Mouse (Mus musculus) embryo, embryonic 10 days (tissue): ENCODE measurements around the gene Mnd1.

Experiments
- DNase-seq: peaks from one replicate; pipeline ENCODE4 v3.0.0-alpha.2; 2015; ENCODE audit warnings: low spot score

Gene Mnd1

DNA sequence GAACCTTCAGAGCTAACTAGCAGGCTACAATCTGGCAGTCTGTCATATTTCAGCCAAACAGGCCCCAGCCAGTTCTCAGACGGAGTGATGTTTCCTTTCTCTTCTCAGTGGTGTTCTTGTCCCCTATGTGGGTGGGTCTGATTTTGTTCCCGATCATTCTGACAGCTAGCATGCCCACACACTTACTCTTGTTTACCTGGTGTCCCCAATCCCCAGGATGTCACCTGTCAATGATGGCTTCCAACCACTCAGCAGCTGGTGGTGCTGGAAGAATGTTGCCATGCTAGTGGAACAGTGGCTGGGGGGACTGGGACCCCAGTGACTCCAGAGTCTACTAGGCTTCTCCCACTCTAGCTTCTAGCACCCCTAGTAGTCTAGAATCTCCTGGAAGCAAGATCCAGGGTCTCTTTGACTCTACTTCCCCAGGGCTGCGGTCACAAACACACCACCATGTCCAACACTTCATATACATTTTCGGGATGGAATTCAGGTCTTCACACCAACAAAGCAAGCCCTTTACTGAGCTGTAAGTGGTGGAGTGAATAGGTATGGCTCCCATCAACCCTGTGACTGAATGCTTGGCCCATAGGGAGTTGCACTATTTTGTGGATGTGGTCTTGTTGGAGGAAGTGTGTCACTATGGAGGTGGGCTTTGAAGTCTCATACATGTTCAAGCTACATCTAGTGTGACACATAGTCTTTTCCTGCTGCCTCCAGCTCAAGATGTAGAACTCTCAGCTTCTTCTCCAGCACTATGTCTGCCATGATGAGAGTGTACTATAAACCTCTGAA lies 2.2 kb upstream of the Mnd1 start:
- no peak for DNase-seq

DNA sequence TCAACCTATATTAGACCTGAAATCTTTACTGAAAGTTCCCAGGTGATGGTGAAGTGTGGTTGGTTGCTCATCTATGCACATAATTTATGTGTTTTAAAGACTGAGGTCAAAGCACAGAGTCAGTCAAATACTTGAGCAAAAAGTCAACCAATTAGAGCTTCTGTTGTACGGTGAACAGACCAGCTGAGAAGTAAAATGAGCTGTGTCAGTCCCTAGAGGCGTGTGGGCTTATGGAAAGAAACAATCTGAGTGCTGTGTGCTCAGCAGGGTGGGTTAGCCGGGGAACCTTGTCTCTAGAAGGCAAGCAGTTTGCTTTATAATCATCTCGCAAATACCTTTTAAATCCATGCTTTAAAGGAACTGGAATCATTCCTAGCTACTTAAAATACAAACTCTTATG lies 1.4 kb upstream of the Mnd1 start:
- peak; percentile 18 for DNase-seq

DNA sequence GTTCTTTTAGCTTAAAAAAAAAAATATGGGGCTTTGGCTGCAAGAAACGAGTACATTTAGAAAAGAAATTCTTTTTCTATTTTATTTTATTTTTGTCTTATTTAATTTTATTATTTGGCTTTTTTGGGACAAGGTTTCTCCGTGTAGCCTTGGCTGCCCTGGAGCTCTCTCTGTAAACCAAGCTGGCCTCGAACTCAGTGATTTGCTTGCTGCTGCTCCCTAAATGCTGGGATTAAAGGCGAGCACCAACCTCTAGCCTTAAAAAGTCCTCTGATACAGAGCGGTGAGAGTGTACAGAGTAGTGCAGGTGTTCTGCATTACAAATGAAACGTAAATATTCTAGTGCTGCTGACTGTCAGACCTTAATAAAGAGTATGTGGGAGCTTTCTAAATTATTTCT lies 519 bp upstream of the Mnd1 start:
- no peak for DNase-seq

DNA sequence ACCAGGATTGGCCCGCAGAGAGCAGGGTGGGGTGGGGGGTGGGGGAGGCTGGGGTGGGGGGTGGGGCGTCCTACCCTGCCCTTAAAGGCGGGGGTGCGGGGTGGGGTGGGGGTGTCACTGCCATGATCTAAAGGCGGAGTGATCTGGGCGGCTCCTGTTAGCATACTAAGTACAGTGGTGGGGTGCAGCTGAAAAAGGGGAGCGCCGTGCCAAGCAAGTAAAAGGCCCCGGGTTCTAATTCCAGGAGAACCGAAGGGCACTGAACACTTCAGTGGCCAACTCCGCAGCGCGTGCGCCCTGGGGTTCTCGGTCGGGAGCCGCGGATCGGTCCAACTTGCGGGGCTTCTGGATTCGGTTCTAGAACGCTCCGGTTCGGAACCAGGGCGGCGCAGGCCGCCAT lies 440 bp downstream of the Mnd1 start:
- no peak for DNase-seq

DNA sequence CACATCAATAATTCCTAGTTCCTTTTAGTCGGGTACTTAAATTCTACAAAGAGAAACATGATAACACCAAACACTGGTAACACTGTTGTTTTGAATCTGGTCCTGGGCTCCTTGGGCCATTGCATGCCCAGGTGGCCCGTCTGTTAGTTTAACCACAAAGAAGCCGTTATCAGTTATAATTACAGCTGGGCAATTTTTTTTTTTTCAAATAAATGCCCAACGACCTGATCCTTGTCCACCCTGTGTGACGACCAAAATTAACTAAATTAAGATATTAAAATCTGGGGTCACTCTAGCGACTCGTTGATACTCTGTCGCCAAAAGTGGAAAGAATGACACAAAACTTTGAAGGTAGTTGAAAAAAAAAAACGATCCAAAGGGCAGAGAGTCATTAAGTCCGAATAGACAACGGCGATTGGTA lies 855 bp downstream of the Mnd1 start:
- no peak for DNase-seq

DNA sequence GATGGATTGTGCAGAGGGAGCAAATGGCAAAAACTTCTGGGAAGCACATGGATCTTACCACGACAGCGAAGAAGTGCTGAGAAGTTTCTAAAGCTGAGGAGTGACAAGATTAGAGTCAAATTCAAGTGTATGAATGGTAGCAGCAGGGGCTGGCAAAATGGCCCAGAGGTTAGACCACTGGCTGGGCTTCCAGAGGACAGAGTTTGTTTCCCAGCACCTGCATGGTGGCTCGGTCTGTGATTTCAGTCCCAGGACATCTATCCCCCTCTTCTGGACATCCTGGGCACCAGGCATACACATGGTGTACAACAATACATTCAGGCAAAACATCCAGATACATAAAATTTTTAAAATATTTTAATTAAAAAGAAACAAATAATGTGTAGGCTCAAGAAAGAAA lies 5.8 kb downstream of the Mnd1 start:
- DNase-seq = no peak

DNA sequence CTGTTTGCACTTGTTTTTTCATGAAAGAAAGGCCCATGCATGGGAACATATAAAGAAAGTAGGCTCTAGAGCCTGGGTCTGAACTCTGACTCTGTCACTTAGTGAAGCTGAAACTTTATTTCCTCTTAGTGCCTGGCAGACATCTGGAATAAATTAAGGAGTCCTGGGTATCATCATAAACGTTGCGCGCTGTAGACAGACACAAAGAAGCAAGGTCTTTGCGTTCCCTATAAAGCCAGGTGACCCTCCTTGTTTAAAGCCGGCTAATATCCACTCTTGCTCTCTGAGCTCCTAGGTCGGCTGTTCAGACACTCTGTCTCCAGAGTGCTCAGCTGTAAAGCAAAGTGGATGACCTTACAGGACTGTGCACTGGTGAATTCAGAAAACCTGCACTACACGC lies 14.6 kb downstream of the Mnd1 start:
- DNase-seq = peak; percentile 58

DNA sequence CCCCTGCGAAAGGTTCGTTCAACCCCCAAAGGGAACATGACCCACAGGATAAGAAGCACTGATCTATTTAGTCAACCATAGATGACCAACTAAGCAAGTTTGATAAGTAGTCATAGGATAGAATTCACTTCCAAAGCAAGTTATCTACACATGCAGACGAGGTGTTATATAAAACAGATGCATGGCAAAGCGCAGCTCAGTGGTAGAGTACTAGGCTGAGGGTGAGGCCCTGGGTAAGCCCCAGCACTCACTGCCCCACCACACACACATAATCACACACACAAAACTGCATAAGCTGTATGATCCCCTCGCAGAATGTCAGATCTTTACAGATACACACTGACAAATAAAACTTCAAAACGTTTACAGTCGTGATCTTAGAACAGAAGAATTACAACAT lies 19.1 kb downstream of the Mnd1 start:
- no peak for DNase-seq

DNA sequence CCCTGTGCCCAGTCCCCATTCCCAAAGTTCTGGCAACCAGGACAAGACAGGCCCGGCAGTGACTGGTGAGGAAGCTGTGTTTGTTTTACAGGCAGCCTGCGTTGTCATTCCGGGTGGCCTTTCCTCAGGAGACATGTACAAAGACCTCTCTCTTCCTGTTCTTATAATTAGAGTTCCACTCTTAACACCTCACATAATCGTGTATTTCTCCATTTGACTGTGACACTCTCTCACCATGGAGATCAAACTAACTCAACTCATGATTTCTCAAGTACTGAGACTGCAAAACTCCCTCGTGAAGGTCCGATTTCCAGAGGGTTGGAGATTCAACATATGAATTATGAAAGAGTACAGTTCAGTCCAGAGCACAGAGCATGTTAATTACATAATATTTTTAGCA lies 19.7 kb downstream of the Mnd1 start:
- no peak for DNase-seq

DNA sequence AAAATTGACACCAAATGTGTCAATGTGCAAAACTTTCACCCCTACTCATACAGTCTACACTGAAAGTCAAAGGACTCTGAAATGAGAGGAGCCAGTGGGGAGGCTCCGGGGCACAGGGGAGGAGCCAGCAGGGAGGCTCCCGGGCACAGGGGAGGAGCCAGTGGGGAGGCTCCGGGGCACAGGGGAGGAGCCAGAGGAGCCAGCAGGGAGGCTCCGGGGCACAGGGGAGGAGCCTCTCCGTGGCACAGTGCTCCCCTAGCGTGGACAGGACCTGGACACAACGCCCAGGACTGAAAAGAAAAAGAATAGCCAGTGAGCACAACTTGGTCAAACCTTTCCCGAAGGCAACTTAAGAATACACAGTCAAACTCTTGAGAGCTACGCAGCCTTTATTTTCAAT lies 20.2 kb downstream of the Mnd1 start:
- DNase-seq = peak; percentile 35

DNA sequence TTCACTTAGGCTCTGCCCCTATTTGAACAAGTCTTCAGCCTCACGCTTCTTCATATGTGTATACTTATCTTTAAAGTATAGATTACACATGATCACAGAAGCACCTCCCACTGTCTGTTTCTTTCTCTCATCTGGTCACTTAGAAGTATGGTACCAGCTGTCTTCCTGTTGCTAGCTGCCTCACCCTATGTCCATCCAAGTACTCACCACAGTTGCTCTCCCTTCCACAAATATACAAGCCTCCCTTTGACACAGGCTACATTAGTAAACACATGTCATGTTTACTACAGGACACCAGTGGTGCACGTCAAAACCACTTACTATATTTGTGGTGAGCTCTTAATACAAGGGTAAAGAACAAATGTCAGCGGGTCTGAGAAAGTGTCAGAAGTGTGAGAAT lies 24.2 kb downstream of the Mnd1 start:
- no peak for DNase-seq

DNA sequence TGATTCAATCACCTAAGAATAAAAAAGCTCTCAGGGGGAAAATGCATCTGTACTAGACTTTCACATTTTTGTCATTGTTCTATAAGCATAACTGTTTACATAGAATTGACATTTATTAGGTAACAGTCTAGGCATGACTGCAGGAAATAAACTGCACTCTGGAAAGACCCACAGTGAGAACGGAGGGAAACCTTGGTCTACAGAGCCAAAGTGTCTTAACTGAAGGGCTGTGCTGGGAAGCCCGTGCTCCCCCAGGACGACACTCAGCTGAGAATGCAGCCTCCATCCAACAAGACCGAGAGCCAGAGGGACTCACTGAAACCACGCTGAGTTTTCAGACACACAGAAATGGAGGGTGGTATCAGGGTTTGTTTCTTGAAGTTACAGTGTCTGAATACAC lies 24.8 kb downstream of the Mnd1 start:
- DNase-seq = peak; percentile 6

DNA sequence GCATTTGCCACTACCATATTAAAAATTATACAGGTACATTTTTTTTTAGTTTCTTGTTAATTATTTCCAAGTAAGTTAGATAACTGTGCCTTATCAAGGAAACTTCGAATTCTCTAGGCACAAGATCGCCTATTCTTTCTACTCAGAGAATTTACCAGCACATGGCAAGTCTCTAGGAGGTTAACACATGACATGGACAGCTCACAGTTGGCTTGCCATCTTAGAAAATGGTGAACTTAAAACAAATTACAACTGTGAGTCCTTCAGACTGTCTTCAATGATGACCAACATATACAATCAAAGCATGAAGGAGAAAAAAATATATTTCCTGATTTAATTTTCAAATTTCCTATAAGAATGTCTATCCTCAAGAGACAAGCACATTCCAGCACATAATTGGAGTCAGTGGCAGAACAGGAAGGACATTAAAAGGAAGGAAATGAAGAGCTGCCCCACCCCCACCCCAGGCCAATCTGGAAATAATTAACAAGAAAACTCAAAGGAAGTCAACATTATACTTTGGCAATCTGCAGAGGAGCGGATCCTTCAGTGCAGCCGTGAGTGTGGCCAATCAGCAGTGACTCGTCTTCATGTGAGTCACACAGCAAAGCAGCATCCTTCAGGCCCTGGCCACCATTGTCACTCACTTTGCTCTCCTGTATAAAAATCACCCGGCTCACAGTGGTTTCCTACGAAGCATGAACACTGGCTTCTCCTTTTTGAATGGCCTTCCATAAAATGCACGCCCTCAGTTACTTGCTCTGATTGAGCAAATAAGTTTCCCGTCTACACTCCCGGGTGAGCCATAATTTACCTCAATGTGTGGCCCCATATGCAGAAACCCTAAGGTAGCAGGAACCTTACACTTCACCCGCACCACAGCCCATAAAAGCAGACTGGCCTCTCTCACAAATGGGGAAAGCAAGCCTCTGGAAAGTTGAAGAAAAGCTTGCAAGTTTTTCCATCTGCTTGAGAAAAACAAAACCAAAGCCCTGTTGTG lies 26.4 kb downstream of the Mnd1 start:
- DNase-seq = peak; percentile 37

DNA sequence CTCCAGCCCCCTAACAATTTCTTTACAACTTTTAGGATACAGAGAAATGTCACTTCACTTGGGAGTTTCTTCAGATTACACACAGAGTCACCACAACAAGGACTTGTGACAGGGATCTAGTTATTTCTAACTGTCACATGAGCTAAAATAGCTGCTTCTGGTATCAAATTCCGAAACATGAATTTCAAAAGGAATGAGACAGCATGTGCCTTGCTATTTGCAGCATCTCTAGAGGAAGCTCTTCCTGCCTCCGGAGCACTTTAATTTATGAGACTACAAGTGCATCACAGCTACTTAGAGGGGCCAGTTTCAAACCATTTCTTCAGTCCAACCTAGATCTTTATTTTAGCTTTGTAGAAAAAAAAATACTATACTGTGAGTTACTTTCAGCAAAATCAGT lies 28.2 kb downstream of the Mnd1 start:
- peak; percentile 2 for DNase-seq

DNA sequence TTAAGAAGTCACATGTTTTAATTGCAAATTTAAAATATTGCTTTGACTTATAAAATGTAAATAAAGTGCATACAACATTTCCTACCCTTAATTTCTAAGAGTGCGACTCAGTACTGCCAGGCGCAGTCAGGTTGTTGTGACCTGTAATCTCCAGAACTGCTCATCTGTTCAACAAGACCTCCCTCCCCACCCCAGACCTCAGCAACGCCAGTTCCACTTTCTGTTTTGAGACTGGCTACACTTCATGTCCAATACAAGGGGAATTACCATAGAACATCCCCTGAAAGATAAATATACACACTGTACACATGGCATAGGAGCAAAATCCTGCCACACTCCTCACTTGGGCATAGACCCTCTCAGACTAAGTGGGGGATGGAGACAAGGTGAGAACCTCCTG lies 28.9 kb downstream of the Mnd1 start:
- no peak for DNase-seq

DNA sequence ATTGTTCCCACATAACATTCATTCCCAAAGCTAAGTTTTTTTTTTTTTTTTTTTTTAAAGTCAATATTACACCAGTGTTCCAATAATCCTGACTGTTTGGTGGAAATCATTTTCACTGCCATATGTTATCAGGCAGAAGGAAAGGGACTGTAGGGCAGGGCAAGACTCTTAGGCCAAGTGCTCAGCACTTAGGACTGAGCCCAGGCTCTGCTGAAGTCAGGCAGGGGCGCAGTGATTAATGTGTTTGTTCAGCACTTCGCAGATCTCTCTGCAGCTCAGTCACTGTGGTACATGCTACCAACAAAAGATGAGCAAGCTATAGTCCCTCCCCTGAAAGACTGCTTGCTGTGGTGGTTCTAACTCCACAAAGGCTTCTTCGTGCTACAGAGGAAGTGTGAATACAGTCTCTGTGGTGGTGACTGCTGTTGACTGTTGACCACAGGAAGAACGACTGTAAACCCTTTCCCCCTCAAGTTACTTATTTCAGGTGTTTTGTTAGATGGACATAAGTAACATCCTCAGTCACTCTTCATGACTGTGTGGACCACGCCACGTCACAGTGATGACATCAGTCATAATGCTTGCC lies 29.8 kb downstream of the Mnd1 start:
- peak; percentile 43 for DNase-seq

DNA sequence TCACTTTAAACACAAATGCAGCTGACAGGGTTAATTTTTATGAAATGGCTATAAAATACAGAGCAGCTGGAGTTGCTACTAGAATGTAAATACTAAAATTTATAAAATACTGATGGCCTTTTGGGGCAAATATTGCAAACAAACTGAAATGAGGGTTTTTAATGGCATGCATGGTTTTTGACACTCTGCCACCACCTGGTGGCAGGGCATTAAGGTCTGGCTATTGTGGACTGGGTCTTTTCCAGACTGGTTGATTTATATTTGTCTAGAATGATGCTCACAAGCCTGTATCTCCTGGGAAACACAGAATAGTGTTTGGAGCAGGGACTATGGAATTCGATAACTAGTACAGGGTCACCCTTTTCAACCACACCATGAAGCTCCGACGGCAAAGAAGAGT lies 32.1 kb downstream of the Mnd1 start:
- DNase-seq = no peak

DNA sequence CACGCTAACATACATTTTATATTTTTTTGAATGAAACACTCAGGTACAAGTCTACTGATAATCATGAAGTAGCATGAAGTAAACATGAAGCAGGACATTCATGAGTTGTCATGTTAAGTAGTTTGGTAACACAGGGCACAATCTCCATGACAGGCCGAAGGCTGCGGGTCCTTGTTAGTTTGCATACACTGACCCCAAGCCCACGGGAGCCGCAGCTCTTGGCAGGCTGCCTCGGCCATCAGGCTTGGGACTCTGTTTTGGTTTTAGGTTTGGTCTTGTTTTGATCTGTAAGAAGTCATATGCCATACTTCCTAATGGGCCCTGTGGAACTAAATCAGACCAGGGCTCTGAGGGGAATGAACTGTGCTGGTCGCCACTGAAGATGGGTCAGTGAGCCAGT lies 36.9 kb downstream of the Mnd1 start:
- DNase-seq = no peak

DNA sequence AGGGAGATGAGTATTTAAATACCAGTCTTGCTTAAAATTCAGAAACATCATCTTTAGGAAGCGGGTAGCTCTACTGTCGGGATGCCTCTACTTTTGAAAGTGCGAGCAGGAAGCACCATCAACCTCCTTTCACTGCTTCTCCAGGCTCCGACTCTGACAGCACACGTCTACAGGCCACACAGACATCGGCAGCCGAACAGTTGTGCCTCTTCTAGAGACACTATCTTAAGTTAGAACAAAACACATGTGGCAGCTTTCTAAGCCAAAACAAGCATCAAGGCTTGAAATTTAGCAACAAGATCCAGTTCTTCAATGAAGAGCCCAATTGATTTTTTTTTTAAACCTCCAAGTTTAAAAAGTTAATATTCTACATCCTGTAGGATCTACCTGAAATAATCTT lies 37.4 kb downstream of the Mnd1 start:
- no peak for DNase-seq

DNA sequence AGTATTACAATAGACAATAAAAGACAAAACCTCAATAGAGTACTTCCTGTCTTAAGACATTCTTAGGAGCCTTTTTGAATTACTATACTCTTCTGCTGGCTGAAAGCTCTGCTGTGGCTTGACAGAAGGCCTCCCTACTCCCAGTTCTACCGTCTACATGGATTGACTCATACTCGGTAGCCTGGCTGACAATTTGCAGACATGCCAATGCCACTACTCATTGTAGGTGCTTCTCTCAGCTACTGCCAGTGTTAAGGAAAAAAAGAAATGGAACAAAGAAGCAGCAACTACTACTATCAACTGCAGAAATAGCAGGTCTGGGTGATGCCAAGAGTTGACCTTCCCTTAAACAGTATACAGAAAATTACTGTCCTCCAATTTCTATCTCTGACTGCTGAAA lies 47.0 kb downstream of the Mnd1 start:
- DNase-seq = no peak

DNA sequence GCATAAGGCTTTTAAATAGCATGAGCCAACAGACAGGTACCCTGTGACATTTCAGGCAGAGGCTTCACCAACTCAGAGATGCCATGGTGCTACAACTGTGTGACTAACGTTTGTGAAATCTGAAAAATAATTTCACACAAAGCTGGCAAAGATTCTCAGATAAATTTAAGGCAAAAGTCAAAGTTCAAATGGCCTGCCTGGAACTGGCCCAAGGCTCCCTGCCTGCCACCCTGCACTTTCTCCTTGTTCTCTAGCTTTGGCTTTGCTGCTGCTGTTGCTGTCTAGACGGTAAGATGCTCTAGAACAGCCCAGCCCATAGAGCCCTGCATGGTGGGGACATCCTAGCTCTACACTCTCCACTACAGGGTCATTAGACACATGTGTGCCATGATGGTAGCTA lies 49.5 kb downstream of the Mnd1 start:
- no peak for DNase-seq

DNA sequence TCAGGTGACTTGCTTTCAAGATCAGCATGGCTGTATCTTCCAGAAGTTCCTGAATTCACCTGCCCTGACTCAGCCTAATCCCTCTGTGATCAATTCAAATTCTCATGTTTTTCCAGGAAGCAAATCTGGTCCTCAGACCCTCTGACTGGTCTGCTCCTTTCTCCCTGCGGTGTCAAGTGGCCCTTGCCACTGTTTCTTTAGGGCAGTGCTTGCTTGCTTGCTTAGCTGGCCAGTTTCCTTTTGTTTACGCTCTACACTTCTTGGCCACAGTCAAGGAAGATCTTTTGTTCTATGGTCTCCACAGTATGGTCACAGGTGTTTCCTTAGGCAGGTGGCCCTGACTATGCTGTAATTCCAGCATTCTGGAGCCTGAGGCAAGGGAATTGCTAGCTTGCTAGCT lies 52.0 kb downstream of the Mnd1 start:
- no peak for DNase-seq

DNA sequence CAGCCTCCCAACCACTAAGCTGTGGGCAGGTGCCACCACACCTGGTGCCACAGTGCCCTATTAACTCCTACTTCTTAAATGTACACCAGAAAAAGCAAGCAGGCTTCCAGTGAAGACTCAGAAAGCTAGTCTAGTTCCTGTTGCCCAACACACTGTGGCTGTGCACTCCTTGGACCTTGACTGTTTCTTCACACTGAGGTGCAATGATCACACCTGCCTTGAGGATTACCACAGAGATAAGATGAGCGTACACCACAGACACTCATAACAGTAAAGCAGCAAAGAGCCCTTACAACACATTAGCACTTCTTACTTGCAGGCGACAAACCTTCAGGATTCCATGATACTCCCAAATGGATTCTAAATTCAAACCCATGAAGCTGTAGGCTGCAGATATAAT lies 62.7 kb downstream of the Mnd1 start:
- DNase-seq = no peak
